9 mouse cellular contexts compared by ENCODE assay signal in genomic region chr7:46204046-46204471, GRCm38 (mm10). TPM values are rescaled to one million over a fixed set of nuclear protein-coding genes. Genes with fewer than 3 reads are reported as not detected.
DNase-seq lines count a peak whose midpoint lies in the region; ATAC-seq and TF ChIP-seq lines count a peak whose summit lies in the region.
"Had no signal": no experiment of that assay in that cellular context is flagged by ENCODE, and none has a peak within 500 bp of the region (broad histone marks: within the 10 kb centered on the region; RNA-seq: fewer than 3 reads in every experiment).

No protein-coding gene starts in this region.

- DNase-seq in cerebellum, adult 11 months: peak; percentile 51
- DNase-seq in 3T3-L1 (ENCODE audit: low read depth, low spot score): peak; percentile 48
- DNase-seq in cerebellum, adult 11-12 months: peak; percentile 31
- peak; percentile 39 to 70 for DNase-seq in layer of hippocampus, adult 18-20 months (ENCODE audit: low spot score in 2 of 2)
- peak; percentile 60 for DNase-seq in stomach, postnatal 0 days (ENCODE audit: low spot score)

- H3K4me1 ChIP-seq in forebrain, embryonic 16.5 days (replicated peaks; ENCODE audit: control insufficient read depth, insufficient read depth, low read length): no peaks in the 10 kb centered on the region
- no peaks in the 10 kb centered on the region for H3K4me1 ChIP-seq in stomach, postnatal 0 days (replicated peaks; ENCODE audit: control insufficient read depth, insufficient read depth)

- no peaks in the 10 kb centered on the region for H3K9me3 ChIP-seq in forebrain, embryonic 16.5 days (ENCODE audit: control insufficient read depth, low read length)
- no peaks in the 10 kb centered on the region for H3K9me3 ChIP-seq in stomach, postnatal 0 days (ENCODE audit: control insufficient read depth, low read length)
- H3K9me3 ChIP-seq: megakaryocyte, embryonic 14.5 days had no signal

- WGBS in forebrain, embryonic 16.5 days: 44% methylated on average over 11 of the region's 11 CpGs
- 39% methylated on average over 11 of the region's 11 CpGs for WGBS in stomach, postnatal 0 days

- no peak overlapping the region for H3K27ac ChIP-seq in forebrain, embryonic 16.5 days (ENCODE audit: low read length)
- H3K27ac ChIP-seq in stomach, postnatal 0 days (replicated peaks): no peak overlapping the region

- no peaks in the 10 kb centered on the region for H3K27me3 ChIP-seq in forebrain, embryonic 16.5 days (replicated peaks; ENCODE audit: control insufficient read depth, insufficient read depth, low read length)
- no peaks in the 10 kb centered on the region for H3K27me3 ChIP-seq in stomach, postnatal 0 days (ENCODE audit: control insufficient read depth, insufficient read depth, low read length)

- H3K4me3 ChIP-seq in forebrain, embryonic 16.5 days (replicated peaks; ENCODE audit: low read length): no peak overlapping the region
- H3K4me3 ChIP-seq in stomach, postnatal 0 days (ENCODE audit: low read depth, low read length): no peak overlapping the region
- H3K4me3 ChIP-seq: megakaryocyte, embryonic 14.5 days had no signal

- no peak overlapping the region for H3K4me2 ChIP-seq in forebrain, embryonic 16.5 days (ENCODE audit: low read length)
- H3K4me2 ChIP-seq in stomach, postnatal 0 days (replicated peaks; ENCODE audit: low read depth): no peak overlapping the region

- no peak for TF ChIP-seq EP300 in stomach, postnatal 0 days (optimal IDR thresholded peaks at IDR 0.05)

- no peak for ATAC-seq in cerebellum, adult (ENCODE audit: insufficient number of reproducible peaks, low FRiP score, low TSS enrichment)
- ATAC-seq in forebrain, embryonic 16.5 days: peak; percentile 74
- peak; percentile 48; the same call in 1 of the 2 replicates for ATAC-seq in megakaryocyte progenitor cell, adult 5-6 weeks (replicated peaks; ENCODE audit: poor library complexity)
- 0 out of 2 replicates have a peak, but pooled peaks have one; percentile 7 for ATAC-seq in stomach, postnatal 0 days (ENCODE audit: low FRiP score, low TSS enrichment)

- TF ChIP-seq CTCF in stomach, postnatal 0 days (IDR thresholded peaks at IDR 0.05; ENCODE audit: low read depth): peak; percentile 68

- H3K9ac ChIP-seq in forebrain, embryonic 16.5 days (replicated peaks; ENCODE audit: low read depth, low read length): no peak overlapping the region
- H3K9ac ChIP-seq in stomach, postnatal 0 days (ENCODE audit: low read length): no peak overlapping the region

- H3K36me3 ChIP-seq in forebrain, embryonic 16.5 days (ENCODE audit: control insufficient read depth, insufficient read depth): no peaks in the 10 kb centered on the region
- no peaks in the 10 kb centered on the region for H3K36me3 ChIP-seq in stomach, postnatal 0 days (ENCODE audit: control insufficient read depth, insufficient read depth, low read length)

RNA-seq across cellular contexts. Expression of gene Abcc8, which starts 24.2 kb away (rescaled TPM):
- polyA plus RNA-seq in forebrain, embryonic 16.5 days (2015; fragmentation: Nextera tagmentation; extraction: Ambion mirVana): 33.2 and 34.3 TPM in 2 replicates
- total RNA-seq in layer of hippocampus, adult 18-20 months (2021): 10 to 100 TPM; 41.8 to 42.8 TPM
- total RNA-seq in megakaryocyte progenitor cell, adult 5-6 weeks (2015): not detected in 2 replicates
- not detected in 2 replicates for total RNA-seq in megakaryocyte progenitor cell, adult 5-6 weeks (2017)
- 3.6 and 4.0 TPM in 2 replicates for polyA plus RNA-seq in stomach, postnatal 0 days (2015; fragmentation: Nextera tagmentation; extraction: Ambion mirVana)

RNA-seq across cellular contexts. Expression of gene Ush1c, which starts 34.2 kb away (rescaled TPM):
- polyA plus RNA-seq in forebrain, embryonic 16.5 days (2015; fragmentation: Nextera tagmentation; extraction: Ambion mirVana): 1.2 and 2.5 TPM in 2 replicates
- total RNA-seq in layer of hippocampus, adult 18-20 months (2021): under 1 TPM in 1 of 2 experiments, not detected in 1; 0.17 TPM
- not detected in 2 replicates for total RNA-seq in megakaryocyte progenitor cell, adult 5-6 weeks (2015)
- not detected in 2 replicates for total RNA-seq in megakaryocyte progenitor cell, adult 5-6 weeks (2017)
- polyA plus RNA-seq in stomach, postnatal 0 days (2015; fragmentation: Nextera tagmentation; extraction: Ambion mirVana): 1.4 and 2.1 TPM in 2 replicates

RNA-seq across cellular contexts. Expression of gene Otog, which starts 36.7 kb away (rescaled TPM):
- polyA plus RNA-seq in forebrain, embryonic 16.5 days (2015; fragmentation: Nextera tagmentation; extraction: Ambion mirVana): not detected in 2 replicates
- under 1 TPM; 0.13 to 0.32 TPM for total RNA-seq in layer of hippocampus, adult 18-20 months (2021)
- total RNA-seq in megakaryocyte progenitor cell, adult 5-6 weeks (2015): not detected in 2 replicates
- not detected in 2 replicates for total RNA-seq in megakaryocyte progenitor cell, adult 5-6 weeks (2017)
- 0.01 TPM in 1 of 2 replicates, not detected in the other for polyA plus RNA-seq in stomach, postnatal 0 days (2015; fragmentation: Nextera tagmentation; extraction: Ambion mirVana)

Comparison
In these comparisons a context has a peak if more than half of its experiments do, and no peak if none do; other contexts are left out.
1. RNA of gene Abcc8, which starts 24.2 kb away (total RNA-seq): 41.8 to 42.8 TPM in layer of hippocampus, adult 18-20 months; not detected in megakaryocyte progenitor cell, adult 5-6 weeks; every median in the first group is over 10 times any median in the second.
2. Peak in every context shown above with its lines, with median percentiles within 50 percentile points of each other: DNase-seq.